Mouse (Mus musculus): ENCODE results near the gene Ndufa10. TPM values are rescaled to one million over a fixed set of nuclear protein-coding genes. Genes with fewer than 3 reads are reported as not detected.

The Ndufa10 gene
- polyA plus RNA-seq, 2 experiments = 110 to 270 TPM

- H3K4me1 ChIP-seq (ENCODE audit: control insufficient read depth, insufficient read depth, low read length) = peaks cover 6% of the 10 kb centered on the region; the same call in 1 of the 2 replicates
- no peak overlapping the region for H3K27ac ChIP-seq (replicated peaks; ENCODE audit: low read depth, low read length)
- H3K9me3 ChIP-seq (ENCODE audit: control insufficient read depth, low read length) = no peaks in the 10 kb centered on the region
- H3K4me3 ChIP-seq (replicated peaks; ENCODE audit: low read length) = no peak overlapping the region
- H3K27me3 ChIP-seq (ENCODE audit: control insufficient read depth, insufficient read depth, low read length) = no peaks in the 10 kb centered on the region
- TF ChIP-seq POLR2A (IDR thresholded peaks at IDR 0.05; ENCODE audit: borderline replicate concordance, extremely low read depth, insufficient read depth, insufficient read length) = no peak
- H3K4me2 ChIP-seq (replicated peaks; ENCODE audit: low read depth, low read length, severe bottlenecking) = no peak overlapping the region
- no peak overlapping the region for H3K9ac ChIP-seq (ENCODE audit: low read depth, low read length, severe bottlenecking)
- ATAC-seq (ENCODE audit: low FRiP score, low read depth) (no peak), DNase-seq (ENCODE audit: low spot score) (no peak)
- WGBS = 7% methylated on average over 12 of the region's 12 CpGs
- H3K36me3 ChIP-seq (ENCODE audit: control insufficient read depth, insufficient read depth, low read length) = no peaks in the 10 kb centered on the region
Measured at GRCm38 (mm10) chr1:92397511-92398051, 76.1 kb downstream of the Ndufa10 start.

GRCm38 (mm10) chr1:92394279-92394678 is 79.4 kb downstream of the Ndufa10 start:
- DNase-seq (ENCODE audit: low spot score) (no peak), ATAC-seq (ENCODE audit: low FRiP score, low read depth) (no peak)
- Histone ChIP-seq H3K27ac (replicated peaks; ENCODE audit: low read depth, low read length) (no peak overlapping the region), H3K4me1 (ENCODE audit: control insufficient read depth, insufficient read depth, low read length) (peaks cover 6% of the 10 kb centered on the region; the same call in 1 of the 2 replicates), H3K27me3 (ENCODE audit: control insufficient read depth, insufficient read depth, low read length) (no peaks in the 10 kb centered on the region), H3K9ac (ENCODE audit: low read depth, low read length, severe bottlenecking) (no peak overlapping the region), H3K36me3 (ENCODE audit: control insufficient read depth, insufficient read depth, low read length) (no peaks in the 10 kb centered on the region), H3K4me2 (replicated peaks; ENCODE audit: low read depth, low read length, severe bottlenecking) (no peak overlapping the region), H3K9me3 (ENCODE audit: control insufficient read depth, low read length) (no peaks in the 10 kb centered on the region), H3K4me3 (replicated peaks; ENCODE audit: low read length) (no peak overlapping the region)
- no peak for TF ChIP-seq POLR2A (IDR thresholded peaks at IDR 0.05; ENCODE audit: borderline replicate concordance, extremely low read depth, insufficient read depth, insufficient read length)
- 59% methylated on average over 3 of the region's 3 CpGs for WGBS

- ATAC-seq (ENCODE audit: low FRiP score, low read depth) (no peak), DNase-seq (ENCODE audit: low spot score) (no peak)
- Histone ChIP-seq H3K27me3 (ENCODE audit: control insufficient read depth, insufficient read depth, low read length) (no peaks in the 10 kb centered on the region), H3K4me1 (ENCODE audit: control insufficient read depth, insufficient read depth, low read length) (peaks cover 6% of the 10 kb centered on the region; the same call in 1 of the 2 replicates), H3K27ac (replicated peaks; ENCODE audit: low read depth, low read length) (no peak overlapping the region), H3K4me2 (replicated peaks; ENCODE audit: low read depth, low read length, severe bottlenecking) (no peak overlapping the region), H3K9ac (ENCODE audit: low read depth, low read length, severe bottlenecking) (no peak overlapping the region), H3K36me3 (ENCODE audit: control insufficient read depth, insufficient read depth, low read length) (no peaks in the 10 kb centered on the region), H3K9me3 (ENCODE audit: control insufficient read depth, low read length) (no peaks in the 10 kb centered on the region), H3K4me3 (replicated peaks; ENCODE audit: low read length) (no peak overlapping the region)
- WGBS = 91% methylated on average over 6 of the region's 6 CpGs
- TF ChIP-seq POLR2A (IDR thresholded peaks at IDR 0.05; ENCODE audit: borderline replicate concordance, extremely low read depth, insufficient read depth, insufficient read length) = no peak
Measured at GRCm38 (mm10) chr1:92393166-92393565, 80.5 kb downstream of the Ndufa10 start.

Small RNA genes lying within 50 kb of the gene (microRNA-seq; reads per million reads assigned to microRNA genes)
- gene Mir6900 = 1.4 reads per million

Other genes with a start within 250 kb of the Ndufa10 start
- gene Olfr1416, start 11.3 kb upstream of the Ndufa10 start, polyA plus RNA-seq (2012; rRNA removed) = not detected in 2 replicates
- gene Olfr1416, start 11.3 kb upstream of the Ndufa10 start, polyA plus RNA-seq (2014; fragmentation: Nextera tagmentation; extraction: Ambion mirVana) = not detected in 2 replicates
- not detected in 2 replicates for gene Olfr1415, start 22.2 kb upstream of the Ndufa10 start, polyA plus RNA-seq (2012; rRNA removed)
- gene Olfr1415, start 22.2 kb upstream of the Ndufa10 start, polyA plus RNA-seq (2014; fragmentation: Nextera tagmentation; extraction: Ambion mirVana) = not detected in 2 replicates
- not detected in 2 replicates for gene Olfr1414, start 44.8 kb upstream of the Ndufa10 start, polyA plus RNA-seq (2012; rRNA removed)
- not detected in 2 replicates for gene Olfr1414, start 44.8 kb upstream of the Ndufa10 start, polyA plus RNA-seq (2014; fragmentation: Nextera tagmentation; extraction: Ambion mirVana)
- gene Olfr1413, start 97.5 kb upstream of the Ndufa10 start, polyA plus RNA-seq (2012; rRNA removed) = not detected in 2 replicates
- gene Olfr1413, start 97.5 kb upstream of the Ndufa10 start, polyA plus RNA-seq (2014; fragmentation: Nextera tagmentation; extraction: Ambion mirVana) = not detected in 2 replicates
- not detected in 2 replicates for gene Olfr1412, start 111.9 kb upstream of the Ndufa10 start, polyA plus RNA-seq (2012; rRNA removed)
- not detected in 2 replicates for gene Olfr1412, start 111.9 kb upstream of the Ndufa10 start, polyA plus RNA-seq (2014; fragmentation: Nextera tagmentation; extraction: Ambion mirVana)
- not detected in 2 replicates for gene Olfr1411, start 120.6 kb upstream of the Ndufa10 start, polyA plus RNA-seq (2012; rRNA removed)
- not detected in 2 replicates for gene Olfr1411, start 120.6 kb upstream of the Ndufa10 start, polyA plus RNA-seq (2014; fragmentation: Nextera tagmentation; extraction: Ambion mirVana)
- not detected in 2 replicates for gene Olfr1410, start 131.9 kb upstream of the Ndufa10 start, polyA plus RNA-seq (2012; rRNA removed)
- not detected in 2 replicates for gene Olfr1410, start 131.9 kb upstream of the Ndufa10 start, polyA plus RNA-seq (2014; fragmentation: Nextera tagmentation; extraction: Ambion mirVana)
- not detected in 2 replicates for gene Olfr12, start 143.9 kb upstream of the Ndufa10 start, polyA plus RNA-seq (2012; rRNA removed)
- gene Olfr12, start 143.9 kb upstream of the Ndufa10 start, polyA plus RNA-seq (2014; fragmentation: Nextera tagmentation; extraction: Ambion mirVana) = not detected in 2 replicates
- gene Cops9, start 168.1 kb upstream of the Ndufa10 start, polyA plus RNA-seq (2012; rRNA removed) = 204 and 208 TPM in 2 replicates
- gene Cops9, start 168.1 kb upstream of the Ndufa10 start, polyA plus RNA-seq (2014; fragmentation: Nextera tagmentation; extraction: Ambion mirVana) = 403 and 441 TPM in 2 replicates
- gene Otos, start 175.0 kb upstream of the Ndufa10 start, polyA plus RNA-seq (2012; rRNA removed) = 0.19 TPM in 1 of 2 replicates, not detected in the other
- not detected in 2 replicates for gene Otos, start 175.0 kb upstream of the Ndufa10 start, polyA plus RNA-seq (2014; fragmentation: Nextera tagmentation; extraction: Ambion mirVana)